Mouse (Mus musculus) spleen, embryonic (tissue): Measurements from ENCODE around the gene Cpne8.

Experiments used
- CTCF ChIA-PET: fragments of 350-600 bp; sonication (Branson Sonifier 250); formaldehyde crosslinking; loops from one replicate; lab custom pipeline; 2022; lab: Charles Lee

Gene Cpne8

GRCm38 (mm10) chr15:90463281-90463680, 216.0 kb downstream of the Cpne8 start:
- CTCF ChIA-PET: no interaction called here

- CTCF ChIA-PET: no interaction called here
Measured at GRCm38 (mm10) chr15:90446076-90446475, 233.2 kb downstream of the Cpne8 start.
